Mouse (Mus musculus): Measurements from ENCODE around the gene Ell3. TPM values are rescaled to one million over a fixed set of nuclear protein-coding genes. Genes with fewer than 3 reads are reported as not detected.

The Ell3 gene
- polyA plus RNA-seq, 1 experiment from 2014 or later: 2.4 TPM

- Histone ChIP-seq H3K27ac (ENCODE audit: low read depth, low read length) (peak overlapping the region; percentile 97), H3K9ac (ENCODE audit: low read depth, low read length) (peak overlapping the region; percentile 94), H3K36me3 (ENCODE audit: control insufficient read depth, insufficient read depth, low read length) (peaks cover 12% of the 10 kb centered on the region; the same call in 1 of the 2 replicates), H3K4me1 (ENCODE audit: control insufficient read depth, insufficient read depth, low read depth, low read length) (peaks cover 12% of the 10 kb centered on the region), H3K4me2 (ENCODE audit: low read length) (peak overlapping the region; percentile 94), H3K4me3 (ENCODE audit: low read length) (peak overlapping the region; percentile 95), H3K9me3 (ENCODE audit: control insufficient read depth, low read length) (no peaks in the 10 kb centered on the region), H3K27me3 (replicated peaks; ENCODE audit: control insufficient read depth, insufficient read depth, low read length) (no peaks in the 10 kb centered on the region)
- WGBS: under 1% methylated on average over 46 of the region's 54 CpGs
- ATAC-seq: peak; percentile 67
These were observed 5.5 kb upstream of the Ell3 start for GRCm38 (mm10) chr2:121449545-121450011.

- H3K4me1 ChIP-seq (ENCODE audit: control insufficient read depth, insufficient read depth, low read depth, low read length): peaks cover 12% of the 10 kb centered on the region
- H3K4me3 ChIP-seq (ENCODE audit: low read length): peak within 1 kb of the TSS; percentile 95
- peak; percentile 98 for ATAC-seq
- H3K27ac ChIP-seq (ENCODE audit: low read depth, low read length): peak within 1 kb of the TSS; percentile 97
- H3K27me3 ChIP-seq (replicated peaks; ENCODE audit: control insufficient read depth, insufficient read depth, low read length): no peaks in the 10 kb centered on the region
- peak within 1 kb of the TSS; percentile 94 for H3K4me2 ChIP-seq (ENCODE audit: low read length)
- under 1% methylated on average over 66 of the region's 74 CpGs for WGBS
- no peaks in the 10 kb centered on the region for H3K9me3 ChIP-seq (ENCODE audit: control insufficient read depth, low read length)
- H3K36me3 ChIP-seq (ENCODE audit: control insufficient read depth, insufficient read depth, low read length): peaks cover 12% of the 10 kb centered on the region; the same call in 1 of the 2 replicates
- H3K9ac ChIP-seq (ENCODE audit: low read depth, low read length): peak within 1 kb of the TSS; percentile 94
These were observed 4.9 kb upstream of the Ell3 start, which contains the start of gene Serf2 for GRCm38 (mm10) chr2:121448739-121449535. Gene Serf2, plus strand, starts transcription at chr2:121449195.

DNA sequence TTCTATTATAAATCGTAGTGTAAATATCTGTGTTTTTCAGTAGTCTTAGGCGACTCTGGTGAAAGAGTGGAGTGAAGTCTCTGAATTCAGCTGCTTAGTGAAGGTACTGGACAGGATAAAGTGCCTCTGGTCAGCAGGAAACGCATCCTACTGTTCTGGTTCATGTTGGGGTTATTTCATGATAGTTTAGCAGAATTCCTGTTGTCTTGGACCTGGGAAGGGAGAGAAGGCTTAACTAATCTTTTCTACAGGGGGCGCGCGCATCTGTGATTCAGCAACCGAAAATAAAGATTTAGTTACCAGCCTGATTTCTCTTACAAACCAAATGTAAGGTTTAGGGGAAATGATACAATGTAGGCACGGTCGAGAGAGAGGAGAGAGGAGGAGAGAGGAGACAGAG is 4.1 kb upstream of the Ell3 start:
- no peak for ATAC-seq

DNA sequence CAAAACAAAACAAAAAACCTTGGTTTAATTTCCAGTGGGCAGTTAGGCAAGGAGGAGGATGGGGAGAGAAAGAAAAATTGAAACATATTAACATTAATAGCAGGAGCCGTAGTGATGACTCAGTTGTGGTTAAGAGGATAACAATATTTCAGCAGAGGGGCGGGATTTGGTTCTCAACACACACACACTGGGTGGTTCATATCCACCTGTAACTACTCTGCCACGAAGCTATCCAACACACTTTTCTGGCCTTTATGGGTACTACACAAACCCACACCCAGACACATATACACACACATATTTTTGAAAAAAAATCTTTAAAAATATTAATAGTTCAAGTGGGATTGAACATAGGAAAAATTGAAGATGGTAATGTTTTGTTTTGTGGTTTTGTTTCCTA is 2.9 kb upstream of the Ell3 start:
- H3K36me3 ChIP-seq (ENCODE audit: control insufficient read depth, insufficient read depth, low read length): no peaks in the 10 kb centered on the region
- no peak overlapping the region for H3K4me2 ChIP-seq (ENCODE audit: low read length)

More for the DNA sequence above, 4.1 kb upstream of the Ell3 start:
- peaks cover 9% of the 10 kb centered on the region; the same call in 1 of the 2 replicates for H3K36me3 ChIP-seq (ENCODE audit: control insufficient read depth, insufficient read depth, low read length)
- no peaks in the 10 kb centered on the region for H3K9me3 ChIP-seq (ENCODE audit: control insufficient read depth, low read length)
- H3K27me3 ChIP-seq (replicated peaks; ENCODE audit: control insufficient read depth, insufficient read depth, low read length): no peaks in the 10 kb centered on the region
- peak overlapping the region; percentile 79 for H3K27ac ChIP-seq (ENCODE audit: low read depth, low read length)
- H3K4me1 ChIP-seq (ENCODE audit: control insufficient read depth, insufficient read depth, low read depth, low read length): peaks cover 12% of the 10 kb centered on the region
- peak overlapping the region; percentile 95 for H3K4me3 ChIP-seq (ENCODE audit: low read length)
- peak overlapping the region; percentile 91 for H3K4me2 ChIP-seq (ENCODE audit: low read length)
- WGBS: 21% methylated on average over 9 of the region's 9 CpGs
- H3K9ac ChIP-seq (ENCODE audit: low read depth, low read length): peak overlapping the region; percentile 53; the same call in 1 of the 2 replicates

GRCm38 (mm10) chr2:121446506-121446905 is 2.4 kb upstream of the Ell3 start:
- peaks cover 9% of the 10 kb centered on the region for H3K27me3 ChIP-seq (replicated peaks; ENCODE audit: control insufficient read depth, insufficient read depth, low read length)
- 79% methylated on average over 4 of the region's 4 CpGs for WGBS
- H3K4me2 ChIP-seq (ENCODE audit: low read length): no peak overlapping the region
- H3K36me3 ChIP-seq (ENCODE audit: control insufficient read depth, insufficient read depth, low read length): no peaks in the 10 kb centered on the region
- H3K27ac ChIP-seq (ENCODE audit: low read depth, low read length): no peak overlapping the region
- no peak for ATAC-seq
- H3K9me3 ChIP-seq (ENCODE audit: control insufficient read depth, low read length): no peaks in the 10 kb centered on the region
- H3K4me1 ChIP-seq (ENCODE audit: control insufficient read depth, insufficient read depth, low read depth, low read length): peaks cover 23% of the 10 kb centered on the region
- H3K9ac ChIP-seq (ENCODE audit: low read depth, low read length): no peak overlapping the region
- no peak overlapping the region for H3K4me3 ChIP-seq (ENCODE audit: low read length)

More for the DNA sequence above, 2.9 kb upstream of the Ell3 start:
- WGBS: 91% methylated on average over 3 of the region's 3 CpGs
- H3K9ac ChIP-seq (ENCODE audit: low read depth, low read length): no peak overlapping the region
- no peak for ATAC-seq
- H3K9me3 ChIP-seq (ENCODE audit: control insufficient read depth, low read length): no peaks in the 10 kb centered on the region
- peaks cover 21% of the 10 kb centered on the region for H3K4me1 ChIP-seq (ENCODE audit: control insufficient read depth, insufficient read depth, low read depth, low read length)
- H3K4me3 ChIP-seq (ENCODE audit: low read length): no peak overlapping the region
- no peak overlapping the region for H3K27ac ChIP-seq (ENCODE audit: low read depth, low read length)
- H3K27me3 ChIP-seq (replicated peaks; ENCODE audit: control insufficient read depth, insufficient read depth, low read length): peaks cover 7% of the 10 kb centered on the region

- H3K4me3 ChIP-seq (ENCODE audit: low read length): no peak overlapping the region
- no peaks in the 10 kb centered on the region for H3K9me3 ChIP-seq (ENCODE audit: control insufficient read depth, low read length)
- H3K27ac ChIP-seq (ENCODE audit: low read depth, low read length): no peak overlapping the region
- H3K4me1 ChIP-seq (ENCODE audit: control insufficient read depth, insufficient read depth, low read depth, low read length): peaks cover 15% of the 10 kb centered on the region
- 81% methylated on average over 3 of the region's 3 CpGs for WGBS
- H3K4me2 ChIP-seq (ENCODE audit: low read length): no peak overlapping the region
- H3K36me3 ChIP-seq (ENCODE audit: control insufficient read depth, insufficient read depth, low read length): no peaks in the 10 kb centered on the region
- H3K27me3 ChIP-seq (replicated peaks; ENCODE audit: control insufficient read depth, insufficient read depth, low read length): peaks cover 15% of the 10 kb centered on the region
- no peak overlapping the region for H3K9ac ChIP-seq (ENCODE audit: low read depth, low read length)
- ATAC-seq: no peak
These were observed 1.0 kb upstream of the Ell3 start for GRCm38 (mm10) chr2:121445117-121445516.

DNA sequence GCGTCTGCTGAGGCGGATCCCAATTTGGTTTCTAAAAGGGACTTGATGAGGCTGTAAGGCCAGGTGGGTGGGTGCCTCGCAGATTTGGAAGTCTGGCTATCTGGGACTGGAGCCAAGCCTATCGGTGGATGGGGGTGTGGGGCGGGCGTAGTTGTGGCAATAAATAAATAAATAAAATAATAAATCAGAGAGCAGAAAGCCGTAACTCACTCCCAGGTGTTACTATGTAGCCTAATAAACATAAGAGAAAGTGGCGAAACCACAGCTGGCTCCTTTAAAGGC is 1.1 kb downstream of the Ell3 start:
- Histone ChIP-seq H3K27ac (ENCODE audit: low read depth, low read length) (no peak overlapping the region), H3K9me3 (ENCODE audit: control insufficient read depth, low read length) (no peaks in the 10 kb centered on the region), H3K36me3 (ENCODE audit: control insufficient read depth, insufficient read depth, low read length) (peaks cover 13% of the 10 kb centered on the region), H3K4me3 (ENCODE audit: low read length) (peak overlapping the region; percentile 38), H3K4me2 (ENCODE audit: low read length) (peak overlapping the region; percentile 73), H3K9ac (ENCODE audit: low read depth, low read length) (no peak overlapping the region), H3K27me3 (replicated peaks; ENCODE audit: control insufficient read depth, insufficient read depth, low read length) (peaks cover 15% of the 10 kb centered on the region), H3K4me1 (ENCODE audit: control insufficient read depth, insufficient read depth, low read depth, low read length) (peaks cover 13% of the 10 kb centered on the region)
- ATAC-seq: no peak
- WGBS: 12% methylated on average over 8 of the region's 8 CpGs

DNA sequence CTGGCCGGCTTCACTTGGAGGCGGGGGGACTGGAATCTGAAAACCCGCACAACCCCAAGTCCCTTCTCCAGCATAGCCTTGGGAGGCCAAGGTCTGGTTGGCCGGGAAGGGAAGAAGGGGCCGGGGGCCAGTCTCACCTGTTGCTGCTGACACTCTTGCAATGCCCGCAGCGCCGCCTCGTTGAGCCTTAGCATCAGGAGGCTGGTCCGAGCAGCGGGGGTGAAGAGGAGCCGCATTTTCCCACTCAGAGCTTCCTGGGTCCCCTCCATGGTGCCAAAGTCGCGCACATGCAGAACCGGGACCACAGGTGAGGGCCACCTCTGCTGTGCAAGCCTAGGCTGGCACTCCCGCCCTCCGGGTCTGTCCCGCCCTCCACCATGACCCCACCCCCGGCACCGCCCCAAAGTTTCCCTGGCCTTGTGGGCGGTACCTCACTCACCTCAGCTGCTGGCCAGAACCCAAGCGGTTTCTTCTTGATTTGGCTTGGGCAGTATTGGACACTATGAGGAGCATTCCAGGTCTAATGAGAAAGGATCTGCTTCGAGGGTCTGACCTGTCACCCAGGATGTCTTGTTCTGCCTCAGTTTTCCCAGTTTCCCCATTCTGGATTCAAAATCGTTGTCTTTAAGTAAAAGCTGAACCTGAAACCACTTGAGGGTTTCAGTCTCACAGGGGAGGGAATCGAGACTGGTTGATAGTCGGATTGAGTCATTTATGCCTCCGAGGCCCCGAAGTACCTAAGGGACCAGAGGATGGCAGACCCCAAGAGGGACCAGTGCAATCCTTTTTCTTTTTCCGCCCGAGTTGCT is 1.6 kb downstream of the Ell3 start:
- Histone ChIP-seq H3K27me3 (replicated peaks; ENCODE audit: control insufficient read depth, insufficient read depth, low read length) (peaks cover 15% of the 10 kb centered on the region), H3K4me2 (ENCODE audit: low read length) (peak overlapping the region; percentile 73), H3K36me3 (ENCODE audit: control insufficient read depth, insufficient read depth, low read length) (peaks cover 18% of the 10 kb centered on the region), H3K4me1 (ENCODE audit: control insufficient read depth, insufficient read depth, low read depth, low read length) (peaks cover 11% of the 10 kb centered on the region), H3K27ac (ENCODE audit: low read depth, low read length) (no peak overlapping the region), H3K9me3 (ENCODE audit: control insufficient read depth, low read length) (no peaks in the 10 kb centered on the region), H3K9ac (ENCODE audit: low read depth, low read length) (peak overlapping the region; percentile 39; the same call in 1 of the 2 replicates), H3K4me3 (ENCODE audit: low read length) (peak overlapping the region; percentile 38)
- 3% methylated on average over 27 of the region's 30 CpGs for WGBS
- ATAC-seq: peak; percentile 61; the same call in 1 of the 2 replicates

- Histone ChIP-seq H3K27me3 (replicated peaks; ENCODE audit: control insufficient read depth, insufficient read depth, low read length) (peaks cover 15% of the 10 kb centered on the region), H3K4me1 (ENCODE audit: control insufficient read depth, insufficient read depth, low read depth, low read length) (peaks cover 11% of the 10 kb centered on the region), H3K4me3 (ENCODE audit: low read length) (peak overlapping the region; percentile 38), H3K4me2 (ENCODE audit: low read length) (peak overlapping the region; percentile 73), H3K27ac (ENCODE audit: low read depth, low read length) (no peak overlapping the region), H3K9me3 (ENCODE audit: control insufficient read depth, low read length) (no peaks in the 10 kb centered on the region), H3K36me3 (ENCODE audit: control insufficient read depth, insufficient read depth, low read length) (peaks cover 20% of the 10 kb centered on the region), H3K9ac (ENCODE audit: low read depth, low read length) (no peak overlapping the region)
- no peak for ATAC-seq
- WGBS: 15% methylated on average over 11 of the region's 11 CpGs
These were observed 2.3 kb downstream of the Ell3 start for GRCm38 (mm10) chr2:121441800-121442199.

All from hindbrain, embryonic 16.5 days (tissue).